Mouse (Mus musculus): ENCODE results near the gene Gm49322.
"Not testable (repeated sequence)": the region's sequence is repeated elsewhere in the genome, so short reads cannot be mapped to it uniquely, and the experiment has no call there.

The Gm49322 gene

GRCm38 (mm10) chr10:80605721-80606120 lies at the start of gene Gm49322:
Gene Gm49322, plus strand, starts transcription at chr10:80606021.
- DNase-seq (ENCODE audit: low spot score in 2 of 2), result not testable (repeated sequence)

- peak in 1 of 2 experiments; percentile 65 for DNase-seq (ENCODE audit: low spot score in 2 of 2)
These were observed 48.4 kb upstream of the Gm49322 start for GRCm38 (mm10) chr10:80557346-80557965.

- no peak for DNase-seq (ENCODE audit: low spot score in 2 of 2)
These were observed 46.4 kb upstream of the Gm49322 start for GRCm38 (mm10) chr10:80559431-80559830.

GRCm38 (mm10) chr10:80560621-80561020 lies 45.2 kb upstream of the Gm49322 start:
- no peak for DNase-seq (ENCODE audit: low spot score in 2 of 2)

GRCm38 (mm10) chr10:80561116-80561944 lies 44.5 kb upstream of the Gm49322 start, which contains the start of gene Rexo1:
Gene Rexo1, minus strand, starts transcription at chr10:80561560.
- peak; percentile 87 to 94 for DNase-seq (ENCODE audit: low spot score in 2 of 2)

- peak; percentile 76 to 86 for DNase-seq (ENCODE audit: low spot score in 2 of 2)
These were observed 39.3 kb upstream of the Gm49322 start for GRCm38 (mm10) chr10:80566375-80567092.

GRCm38 (mm10) chr10:80568876-80569275 lies 36.9 kb upstream of the Gm49322 start:
- DNase-seq (ENCODE audit: low spot score in 2 of 2), result no peak

GRCm38 (mm10) chr10:80569664-80570066 lies 36.2 kb upstream of the Gm49322 start:
- no peak for DNase-seq (ENCODE audit: low spot score in 2 of 2)

GRCm38 (mm10) chr10:80570419-80570818 lies 35.4 kb upstream of the Gm49322 start:
- no peak for DNase-seq (ENCODE audit: low spot score in 2 of 2)

GRCm38 (mm10) chr10:80570871-80571836 lies 34.7 kb upstream of the Gm49322 start:
- no peak for DNase-seq (ENCODE audit: low spot score in 2 of 2)

- DNase-seq (ENCODE audit: low spot score in 2 of 2), result no peak
These were observed 33.3 kb upstream of the Gm49322 start for GRCm38 (mm10) chr10:80572477-80572876.

- no peak for DNase-seq (ENCODE audit: low spot score in 2 of 2)
These were observed 31.9 kb upstream of the Gm49322 start for GRCm38 (mm10) chr10:80573944-80574343.

- DNase-seq (ENCODE audit: low spot score in 2 of 2), result no peak
These were observed 30.9 kb upstream of the Gm49322 start for GRCm38 (mm10) chr10:80574896-80575295.

- no peak for DNase-seq (ENCODE audit: low spot score in 2 of 2)
These were observed 29.9 kb upstream of the Gm49322 start for GRCm38 (mm10) chr10:80575925-80576324.

- peak; percentile 45 to 48 for DNase-seq (ENCODE audit: low spot score in 2 of 2)
These were observed 29.2 kb upstream of the Gm49322 start for GRCm38 (mm10) chr10:80576351-80577194.

GRCm38 (mm10) chr10:80577195-80578130 lies 28.4 kb upstream of the Gm49322 start, which contains the start of gene Klf16:
Gene Klf16, minus strand, starts transcription at chr10:80577321.
- peak; percentile 94 for DNase-seq (ENCODE audit: low spot score in 2 of 2)

GRCm38 (mm10) chr10:80578131-80578750 lies 27.6 kb upstream of the Gm49322 start:
- DNase-seq (ENCODE audit: low spot score in 2 of 2), result peak in 1 of 2 experiments; percentile 64

- DNase-seq (ENCODE audit: low spot score in 2 of 2), result no peak
These were observed 26.9 kb upstream of the Gm49322 start for GRCm38 (mm10) chr10:80578911-80579310.

Measured in frontal cortex, postnatal 14 days (tissue).